Mouse (Mus musculus) spleen, adult 2 months (tissue): ENCODE data around the gene Gm37240.

Experiments
- CTCF ChIP-seq: fragments of 200-500 bp; IDR thresholded peaks from 2 replicates; pipeline ENCODE4 v1.5.1; 2011; ENCODE audit warnings: mild to moderate bottlenecking, inconsistent platforms; ENCODE audit not compliant: insufficient read depth, insufficient read length, insufficient replicate concordance; ENCODE audit errors: extremely low read depth
- POLR2A ChIP-seq: fragments of 200-500 bp; IDR thresholded peaks from 2 replicates; pipeline ENCODE4 v1.6.1; 2011; ENCODE audit warnings: low read depth, low read length, inconsistent platforms

GRCm38 (mm10) chr3:85048569-85048968 is 838.7 kb downstream of the Gm37240 start:
- no peak for TF ChIP-seq CTCF
- no peak for TF ChIP-seq POLR2A
